Mouse (Mus musculus) ovary, postnatal 36 days (tissue): ENCODE results near the gene Gapdhs.
"Not testable (repeated sequence)": the region's sequence is repeated elsewhere in the genome, so short reads cannot be mapped to it uniquely, and the experiment has no call there.

Source experiments
- DNase-seq: peaks from one replicate; pipeline ENCODE4 v3.0.0; 2022; ENCODE audit warnings: low spot score, mixed read lengths

Gene Gapdhs

GRCm38 (mm10) chr7:30743617-30744016 lies at the start of gene Gapdhs:
TSS of gene Gapdhs (minus strand) at chr7:30743681.
- DNase-seq, result not testable (repeated sequence)

GRCm38 (mm10) chr7:30791921-30792320 lies 48.4 kb upstream of the Gapdhs start:
- no peak for DNase-seq

- no peak for DNase-seq
These were observed 46.7 kb upstream of the Gapdhs start for GRCm38 (mm10) chr7:30790141-30790540.

- no peak for DNase-seq
These were observed 44.0 kb upstream of the Gapdhs start, which contains the start of gene Krtdap for GRCm38 (mm10) chr7:30787377-30788022. TSS of gene Krtdap (plus strand) at chr7:30787896.

GRCm38 (mm10) chr7:30785721-30786546 lies 42.5 kb upstream of the Gapdhs start:
- no peak for DNase-seq

- no peak for DNase-seq
These were observed 41.7 kb upstream of the Gapdhs start for GRCm38 (mm10) chr7:30785154-30785553.

- no peak for DNase-seq
These were observed 39.2 kb upstream of the Gapdhs start for GRCm38 (mm10) chr7:30782658-30783057.

GRCm38 (mm10) chr7:30781792-30782191 lies 38.3 kb upstream of the Gapdhs start:
- DNase-seq, result no peak

GRCm38 (mm10) chr7:30777911-30778310 lies 34.4 kb upstream of the Gapdhs start:
- no peak for DNase-seq

GRCm38 (mm10) chr7:30777081-30777579 lies 33.6 kb upstream of the Gapdhs start:
- no peak for DNase-seq

GRCm38 (mm10) chr7:30776104-30776503 lies 32.6 kb upstream of the Gapdhs start:
- no peak for DNase-seq

- DNase-seq, result no peak
These were observed 25.8 kb upstream of the Gapdhs start for GRCm38 (mm10) chr7:30769236-30769635.

- no peak for DNase-seq
These were observed 22.9 kb upstream of the Gapdhs start for GRCm38 (mm10) chr7:30766408-30766807.

GRCm38 (mm10) chr7:30765173-30765572 lies 21.7 kb upstream of the Gapdhs start:
- DNase-seq, result no peak

GRCm38 (mm10) chr7:30763456-30763855 lies 20.0 kb upstream of the Gapdhs start, which contains the start of gene Dmkn:
TSS of gene Dmkn (plus strand) at chr7:30763756.
- no peak for DNase-seq

GRCm38 (mm10) chr7:30761769-30762352 lies 18.4 kb upstream of the Gapdhs start:
- DNase-seq, result no peak

GRCm38 (mm10) chr7:30758853-30759252 lies 15.4 kb upstream of the Gapdhs start:
- DNase-seq, result no peak

- DNase-seq, result no peak
These were observed 13.5 kb upstream of the Gapdhs start for GRCm38 (mm10) chr7:30757001-30757400.

- DNase-seq, result no peak
These were observed 7.7 kb upstream of the Gapdhs start, which contains the start of gene Sbsn for GRCm38 (mm10) chr7:30751086-30751669. TSS of gene Sbsn (plus strand) at chr7:30751471.

GRCm38 (mm10) chr7:30749824-30750606 lies 6.5 kb upstream of the Gapdhs start:
- no peak for DNase-seq

- DNase-seq, result no peak
These were observed 4.2 kb upstream of the Gapdhs start for GRCm38 (mm10) chr7:30747525-30748204.
